ENCODE assay signal across 9 mouse cellular contexts in genomic region chr5:24357461-24357860, GRCm38 (mm10). TPM values are rescaled to one million over a fixed set of nuclear protein-coding genes. Genes with fewer than 3 reads are reported as not detected.
A peak's percentile ranks its signal among the peaks of the same experiment; 100 is the strongest.
DNase-seq lines count a peak whose midpoint lies in the region; ATAC-seq and TF ChIP-seq lines count a peak whose summit lies in the region.
"Had no signal": no experiment of that assay in that cellular context is flagged by ENCODE, and none has a peak within 500 bp of the region (broad histone marks: within the 10 kb centered on the region; RNA-seq: fewer than 3 reads in every experiment).

No protein-coding gene starts in this region.

- no peak for ATAC-seq in forebrain, postnatal 0 days
- ATAC-seq in forebrain, embryonic 16.5 days: no peak
- peak; percentile 88 for ATAC-seq in CD4-positive, CD25-positive, alpha-beta regulatory T cell, adult 4 months
- ATAC-seq in limb, embryonic 11.5 days (ENCODE audit: insufficient number of reproducible peaks, low FRiP score, low TSS enrichment, low read depth): no peak

- H3K27ac ChIP-seq in forebrain, postnatal 0 days (ENCODE audit: low read depth, low read length): no peak overlapping the region
- no peak overlapping the region for H3K27ac ChIP-seq in forebrain, embryonic 16.5 days (ENCODE audit: low read length)
- no peak overlapping the region for H3K27ac ChIP-seq in limb, embryonic 11.5 days (replicated peaks; ENCODE audit: low read depth, low read length)
- H3K27ac ChIP-seq: liver, embryonic 15.5 days had no signal

- H3K27me3 ChIP-seq in forebrain, postnatal 0 days (ENCODE audit: insufficient read depth, low read length): no peaks in the 10 kb centered on the region
- 0 out of 2 replicates have a peak, but pooled peaks cover 2% of the 10 kb centered on the region for H3K27me3 ChIP-seq in forebrain, embryonic 16.5 days (replicated peaks; ENCODE audit: control insufficient read depth, insufficient read depth, low read length)
- H3K27me3 ChIP-seq in limb, embryonic 11.5 days (ENCODE audit: control insufficient read depth, insufficient read depth, low read length): no peaks in the 10 kb centered on the region

- WGBS in forebrain, postnatal 0 days: 11% methylated on average over 7 of the region's 7 CpGs
- WGBS in forebrain, embryonic 16.5 days: 11% methylated on average over 7 of the region's 7 CpGs
- WGBS in limb, embryonic 11.5 days: 10% methylated on average over 7 of the region's 7 CpGs

- TF ChIP-seq POLR2A in brain, embryonic 14.5 days (IDR thresholded peaks at IDR 0.05; ENCODE audit: borderline replicate concordance, extremely low read depth, insufficient read depth, insufficient read length, poor library complexity, severe bottlenecking): no peak

- no peak overlapping the region for H3K9ac ChIP-seq in forebrain, postnatal 0 days
- no peak overlapping the region for H3K9ac ChIP-seq in forebrain, embryonic 16.5 days (replicated peaks; ENCODE audit: low read depth, low read length)
- no peak overlapping the region for H3K9ac ChIP-seq in limb, embryonic 11.5 days (ENCODE audit: low read length)
- H3K9ac ChIP-seq: liver, embryonic 15.5 days had no signal

- H3K4me1 ChIP-seq in forebrain, postnatal 0 days (ENCODE audit: insufficient read depth): peaks cover 5% of the 10 kb centered on the region; the same call in 1 of the 2 replicates
- H3K4me1 ChIP-seq in forebrain, embryonic 16.5 days (replicated peaks; ENCODE audit: control insufficient read depth, insufficient read depth, low read length): peaks cover 5% of the 10 kb centered on the region
- H3K4me1 ChIP-seq in limb, embryonic 11.5 days (ENCODE audit: control insufficient read depth, insufficient read depth, low read length): peaks cover 7% of the 10 kb centered on the region

- no peaks in the 10 kb centered on the region for H3K9me3 ChIP-seq in forebrain, postnatal 0 days (ENCODE audit: low read length)
- H3K9me3 ChIP-seq in forebrain, embryonic 16.5 days (ENCODE audit: control insufficient read depth, low read length): no peaks in the 10 kb centered on the region
- no peaks in the 10 kb centered on the region for H3K9me3 ChIP-seq in limb, embryonic 11.5 days (ENCODE audit: control insufficient read depth, low read length)
- H3K9me3 ChIP-seq: liver, embryonic 15.5 days had no signal

- H3K4me3 ChIP-seq in forebrain, postnatal 0 days (ENCODE audit: low read depth, low read length): no peak overlapping the region
- H3K4me3 ChIP-seq in forebrain, embryonic 16.5 days (replicated peaks; ENCODE audit: low read length): no peak overlapping the region
- no peak overlapping the region for H3K4me3 ChIP-seq in limb, embryonic 11.5 days (ENCODE audit: low read depth, low read length)
- H3K4me3 ChIP-seq: liver, embryonic 15.5 days had no signal

- H3K36me3 ChIP-seq in forebrain, postnatal 0 days (ENCODE audit: insufficient read depth): no peaks in the 10 kb centered on the region
- no peaks in the 10 kb centered on the region for H3K36me3 ChIP-seq in forebrain, embryonic 16.5 days (ENCODE audit: control insufficient read depth, insufficient read depth)
- H3K36me3 ChIP-seq in limb, embryonic 11.5 days (ENCODE audit: control insufficient read depth, insufficient read depth, low read length): no peaks in the 10 kb centered on the region
- H3K36me3 ChIP-seq: liver, embryonic 15.5 days had no signal

- DNase-seq in forebrain, postnatal 0 days: peak; percentile 55
- DNase-seq in brain, embryonic 14.5 days (ENCODE audit: low read depth): peak; percentile 83
- DNase-seq in heart, postnatal 10 days: peak; percentile 87 to 90
- peak; percentile 97 for DNase-seq in limb, embryonic 11.5 days (ENCODE audit: low spot score)
- DNase-seq in ovary, postnatal 36 days (ENCODE audit: low spot score): peak; percentile 76
- DNase-seq in left cerebral cortex, postnatal 36 days (ENCODE audit: low spot score in 2 of 2): no peak

- intact Hi-C loops in heart, postnatal 10 days (cut with DNase I): no loop called here
- intact Hi-C loops in left cerebral cortex, postnatal 36 days (cut with DNase I): no loop called here

- peak; percentile 40 for TF ChIP-seq CTCF in forebrain, postnatal 0 days (IDR thresholded peaks at IDR 0.05; ENCODE audit: low read depth)
- TF ChIP-seq CTCF in brain, embryonic 14.5 days (IDR thresholded peaks at IDR 0.05; ENCODE audit: borderline replicate concordance, extremely low read depth, insufficient read depth, insufficient read length): peak; percentile 44; the same call in 1 of the 2 replicates

- no peak overlapping the region for H3K4me2 ChIP-seq in forebrain, postnatal 0 days (ENCODE audit: low read depth)
- H3K4me2 ChIP-seq in forebrain, embryonic 16.5 days (ENCODE audit: low read length): no peak overlapping the region
- H3K4me2 ChIP-seq in limb, embryonic 11.5 days (ENCODE audit: low read depth, severe bottlenecking): no peak overlapping the region
- H3K4me2 ChIP-seq: liver, embryonic 15.5 days had no signal

RNA-seq across cellular contexts. Expression of gene Kcnh2, which starts 6.1 kb away (rescaled TPM):
- total RNA-seq in forebrain, postnatal 0 days (2014; rRNA removed): 13.5 and 21.2 TPM in 2 replicates
- polyA plus RNA-seq in forebrain, postnatal 0 days (2015; fragmentation: Nextera tagmentation; extraction: Ambion mirVana): 4.7 and 6.8 TPM in 2 replicates
- polyA plus RNA-seq in forebrain, embryonic 16.5 days (2015; fragmentation: Nextera tagmentation; extraction: Ambion mirVana): 4.7 and 6.2 TPM in 2 replicates
- 1 to 10 TPM in 1 of 2 experiments, under 1 TPM in 1; 0.30 to 1.2 TPM for polyA plus RNA-seq in CD4-positive, CD25-positive, alpha-beta regulatory T cell, adult 4 months (2017; shearing (Covaris generic))
- 58.9 and 61.1 TPM in 2 replicates for polyA plus RNA-seq in brain, embryonic 14.5 days (2012; rRNA removed)
- total RNA-seq in heart, postnatal 10 days (2021): 10 to 100 TPM; 90.5 to 93.9 TPM
- polyA plus RNA-seq in limb, embryonic 11.5 days (2014; fragmentation: Nextera tagmentation; extraction: Ambion mirVana): 6.7 and 7.1 TPM in 2 replicates
- 10 to 100 TPM; 32.2 to 32.6 TPM for total RNA-seq in left cerebral cortex, postnatal 36 days (2021)

RNA-seq across cellular contexts. Expression of gene Nos3, which starts 7.1 kb away (rescaled TPM):
- total RNA-seq in forebrain, postnatal 0 days (2014; rRNA removed): 6.1 and 8.3 TPM in 2 replicates
- polyA plus RNA-seq in forebrain, postnatal 0 days (2015; fragmentation: Nextera tagmentation; extraction: Ambion mirVana): 6.3 and 6.8 TPM in 2 replicates
- 7.5 and 9.9 TPM in 2 replicates for polyA plus RNA-seq in forebrain, embryonic 16.5 days (2015; fragmentation: Nextera tagmentation; extraction: Ambion mirVana)
- polyA plus RNA-seq in CD4-positive, CD25-positive, alpha-beta regulatory T cell, adult 4 months (2017; shearing (Covaris generic)): under 1 TPM; 0.08 to 0.14 TPM
- 9.6 and 11.1 TPM in 2 replicates for polyA plus RNA-seq in brain, embryonic 14.5 days (2012; rRNA removed)
- total RNA-seq in heart, postnatal 10 days (2021): 10 to 100 TPM; 44.0 to 44.4 TPM
- 4.8 and 5.3 TPM in 2 replicates for polyA plus RNA-seq in limb, embryonic 11.5 days (2014; fragmentation: Nextera tagmentation; extraction: Ambion mirVana)
- total RNA-seq in left cerebral cortex, postnatal 36 days (2021): 10 to 100 TPM in 1 of 2 experiments, 1 to 10 TPM in 1; 6.9 to 10.8 TPM

RNA-seq across cellular contexts. Expression of gene Atg9b, which starts 34.5 kb away (rescaled TPM):
- total RNA-seq in forebrain, postnatal 0 days (2014; rRNA removed): 8.0 and 9.5 TPM in 2 replicates
- polyA plus RNA-seq in forebrain, postnatal 0 days (2015; fragmentation: Nextera tagmentation; extraction: Ambion mirVana): 3.4 and 5.1 TPM in 2 replicates
- polyA plus RNA-seq in forebrain, embryonic 16.5 days (2015; fragmentation: Nextera tagmentation; extraction: Ambion mirVana): 1.8 and 1.9 TPM in 2 replicates
- 1 to 10 TPM; 2.2 to 3.2 TPM for polyA plus RNA-seq in CD4-positive, CD25-positive, alpha-beta regulatory T cell, adult 4 months (2017; shearing (Covaris generic))
- 1.5 and 1.7 TPM in 2 replicates for polyA plus RNA-seq in brain, embryonic 14.5 days (2012; rRNA removed)
- total RNA-seq in heart, postnatal 10 days (2021): under 1 TPM; 0.62 to 0.89 TPM
- 0.35 and 1.2 TPM in 2 replicates for polyA plus RNA-seq in limb, embryonic 11.5 days (2014; fragmentation: Nextera tagmentation; extraction: Ambion mirVana)
- total RNA-seq in left cerebral cortex, postnatal 36 days (2021): 1 to 10 TPM; 2.4 to 4.4 TPM

RNA-seq across cellular contexts. Expression of gene Abcb8, which starts 36.0 kb away (rescaled TPM):
- 58.2 and 64.1 TPM in 2 replicates for total RNA-seq in forebrain, postnatal 0 days (2014; rRNA removed)
- 38.7 and 44.6 TPM in 2 replicates for polyA plus RNA-seq in forebrain, postnatal 0 days (2015; fragmentation: Nextera tagmentation; extraction: Ambion mirVana)
- 46.1 and 58.1 TPM in 2 replicates for polyA plus RNA-seq in forebrain, embryonic 16.5 days (2015; fragmentation: Nextera tagmentation; extraction: Ambion mirVana)
- polyA plus RNA-seq in CD4-positive, CD25-positive, alpha-beta regulatory T cell, adult 4 months (2017; shearing (Covaris generic)): 10 to 100 TPM; 16.1 to 44.6 TPM
- polyA plus RNA-seq in brain, embryonic 14.5 days (2012; rRNA removed): 51.0 and 64.7 TPM in 2 replicates
- 10 to 100 TPM; 85.0 to 88.5 TPM for total RNA-seq in heart, postnatal 10 days (2021)
- 37.6 and 40.5 TPM in 2 replicates for polyA plus RNA-seq in limb, embryonic 11.5 days (2014; fragmentation: Nextera tagmentation; extraction: Ambion mirVana)
- total RNA-seq in left cerebral cortex, postnatal 36 days (2021): 10 to 100 TPM; 52.1 to 57.4 TPM

RNA-seq across cellular contexts. Expression of gene Asic3, which starts 55.7 kb away (rescaled TPM):
- 0.15 TPM in 1 of 2 replicates, not detected in the other for total RNA-seq in forebrain, postnatal 0 days (2014; rRNA removed)
- polyA plus RNA-seq in forebrain, postnatal 0 days (2015; fragmentation: Nextera tagmentation; extraction: Ambion mirVana): 0.08 and 0.52 TPM in 2 replicates
- 0.14 and 0.36 TPM in 2 replicates for polyA plus RNA-seq in forebrain, embryonic 16.5 days (2015; fragmentation: Nextera tagmentation; extraction: Ambion mirVana)
- not detected for polyA plus RNA-seq in CD4-positive, CD25-positive, alpha-beta regulatory T cell, adult 4 months (2017; shearing (Covaris generic))
- polyA plus RNA-seq in brain, embryonic 14.5 days (2012; rRNA removed): 0.71 and 1.1 TPM in 2 replicates
- under 1 TPM; 0.12 to 0.22 TPM for total RNA-seq in heart, postnatal 10 days (2021)
- polyA plus RNA-seq in limb, embryonic 11.5 days (2014; fragmentation: Nextera tagmentation; extraction: Ambion mirVana): 0.33 and 0.40 TPM in 2 replicates
- total RNA-seq in left cerebral cortex, postnatal 36 days (2021): not detected
- polyA plus RNA-seq: liver, embryonic 15.5 days had no signal

Comparison
In these comparisons a context has a peak if more than half of its experiments do, and no peak if none do; other contexts are left out.
1. DNase-seq: peak in forebrain, postnatal 0 days (single experiment), brain, embryonic 14.5 days (single experiment), heart, postnatal 10 days (2 of 2), limb, embryonic 11.5 days (single experiment) and ovary, postnatal 36 days (single experiment); none in left cerebral cortex, postnatal 36 days (0 of 2).